Mouse (Mus musculus) CH12.LX (cell line): ENCODE data around the gene Ccdc28a.

Source experiments
- CHD2 ChIP-seq: IDR thresholded peaks from 2 replicates; pipeline ENCODE4 v1.6.1; 2011; ENCODE audit warnings: low read length, improper control_type of control experiment
- CTCF ChIP-seq, 2 experiments: IDR thresholded peaks in 1 of 2; conservative IDR thresholded peaks in 1 of 2; 2 replicates each; pipeline ENCODE4 v1.5.1; 2011 to 2012; ENCODE audit warnings: low read depth in 2 of 2, low read length in 2 of 2, improper control_type of control experiment in 1 of 2, inconsistent platforms in 1 of 2, mild to moderate bottlenecking in 1 of 2, moderate library complexity in 1 of 2
- ELF1 ChIP-seq: IDR thresholded peaks from 2 replicates; pipeline ENCODE4 v1.6.1; 2014; ENCODE audit warnings: low read depth, mild to moderate bottlenecking, inconsistent platforms, low read length, improper control_type of control experiment
- EP300 ChIP-seq: IDR thresholded peaks from 2 replicates; pipeline ENCODE4 v1.6.1; 2011; ENCODE audit warnings: low read length, improper control_type of control experiment
- GABPA ChIP-seq: IDR thresholded peaks from 2 replicates; pipeline ENCODE4 v1.6.1; 2012; ENCODE audit warnings: low read depth, low read length, improper control_type of control experiment, inconsistent platforms; ENCODE audit not compliant: insufficient replicate concordance
- JUND ChIP-seq: conservative IDR thresholded peaks from 2 replicates; pipeline ENCODE4 v1.6.1; 2011; ENCODE audit warnings: low read depth, low read length, improper control_type of control experiment
- MAFK ChIP-seq: IDR thresholded peaks from 2 replicates; pipeline ENCODE4 v1.6.1; 2011; ENCODE audit warnings: low read length, improper control_type of control experiment; ENCODE audit not compliant: insufficient replicate concordance
- MAX ChIP-seq: IDR thresholded peaks from 2 replicates; pipeline ENCODE4 v1.6.1; 2011; ENCODE audit warnings: low read length, improper control_type of control experiment
- PAX5 ChIP-seq: IDR thresholded peaks from 2 replicates; pipeline ENCODE4 v1.6.1; 2012; ENCODE audit warnings: low read length, inconsistent platforms, mixed read lengths
- POLR2A ChIP-seq: IDR thresholded peaks from 2 replicates; pipeline ENCODE4 v1.6.1; 2011; ENCODE audit warnings: low read depth, mild to moderate bottlenecking, improper control_type of control experiment, low read length
- RAD21 ChIP-seq: IDR thresholded peaks from 2 replicates; pipeline ENCODE4 v1.6.1; 2011; ENCODE audit warnings: low read depth, mild to moderate bottlenecking, low read length, improper control_type of control experiment, moderate library complexity
- SMC3 ChIP-seq: IDR thresholded peaks from 2 replicates; pipeline ENCODE4 v1.6.1; 2011; ENCODE audit warnings: low read depth, low read length, improper control_type of control experiment

- TF ChIP-seq PAX5 = no peak
- no peak for TF ChIP-seq RAD21
- TF ChIP-seq GABPA = no peak
- TF ChIP-seq POLR2A = no peak
- no peak for TF ChIP-seq CTCF (conservative IDR thresholded peaks at IDR 0.05 in 1 of 2, IDR thresholded peaks at IDR 0.05 in 1 of 2; ENCODE audit: low read depth in 2 of 2, low read length in 2 of 2)
- TF ChIP-seq SMC3 = no peak
- no peak for TF ChIP-seq MAFK
- TF ChIP-seq ELF1 = no peak
- no peak for TF ChIP-seq CHD2
- TF ChIP-seq JUND = no peak
- no peak for TF ChIP-seq EP300
- TF ChIP-seq MAX = no peak
Measured at GRCm38 (mm10) chr10:18276090-18276734, 41.4 kb upstream of the Ccdc28a start.
